Mouse (Mus musculus): Measurements from ENCODE around the gene Ldlrap1. TPM values are rescaled to one million over a fixed set of nuclear protein-coding genes. Genes with fewer than 3 reads are reported as not detected.
A peak's percentile ranks its signal among the peaks of the same experiment; 100 is the strongest.

Gene Ldlrap1
- polyA plus RNA-seq, 1 experiment from 2014 or later, result 15.4 TPM

- ATAC-seq, result no peak
- peaks cover 35% of the 10 kb centered on the region for H3K27me3 ChIP-seq (ENCODE audit: insufficient read depth, low read length)
- WGBS (ENCODE audit: insufficient replicate concordance), result 1% methylated on average over 77 of the region's 90 CpGs
These were observed 64.6 kb downstream of the Ldlrap1 start for GRCm38 (mm10) chr4:134702981-134703834.

GRCm38 (mm10) chr4:134701934-134702333 lies 65.9 kb downstream of the Ldlrap1 start:
- WGBS (ENCODE audit: insufficient replicate concordance), result 28% methylated on average over 6 of the region's 6 CpGs
- Histone ChIP-seq H3K4me1 (ENCODE audit: insufficient read depth) (peaks cover 21% of the 10 kb centered on the region), H3K9ac (replicated peaks) (peak overlapping the region; percentile 73), H3K27me3 (ENCODE audit: insufficient read depth, low read length) (peaks cover 35% of the 10 kb centered on the region), H3K4me2 (ENCODE audit: low read depth, low read length) (peak overlapping the region; percentile 94), H3K36me3 (replicated peaks; ENCODE audit: insufficient read depth, low read length) (0 out of 2 replicates have a peak, but pooled peaks cover 3% of the 10 kb centered on the region), H3K9me3 (ENCODE audit: low read length) (no peaks in the 10 kb centered on the region), H3K27ac (ENCODE audit: low read depth) (no peak overlapping the region), H3K4me3 (ENCODE audit: low read depth, low read length) (peak overlapping the region; percentile 66)
- TF ChIP-seq EP300 (IDR thresholded peaks at IDR 0.05; ENCODE audit: low read depth) (no peak), CTCF (IDR thresholded peaks at IDR 0.05; ENCODE audit: low read depth) (peak; percentile 91)
- DNase-seq, result peak; percentile 71
- no peak for ATAC-seq

More at GRCm38 (mm10) chr4:134702981-134703834, 64.6 kb downstream of the Ldlrap1 start:
- no peak for TF ChIP-seq CTCF (IDR thresholded peaks at IDR 0.05; ENCODE audit: low read depth)
- no peak for TF ChIP-seq EP300 (IDR thresholded peaks at IDR 0.05; ENCODE audit: low read depth)
- Histone ChIP-seq H3K4me1 (ENCODE audit: insufficient read depth) (peaks cover 21% of the 10 kb centered on the region), H3K9ac (replicated peaks) (peak overlapping the region; percentile 73), H3K36me3 (replicated peaks; ENCODE audit: insufficient read depth, low read length) (0 out of 2 replicates have a peak, but pooled peaks cover 3% of the 10 kb centered on the region), H3K27ac (ENCODE audit: low read depth) (peak overlapping the region; percentile 79), H3K9me3 (ENCODE audit: low read length) (no peaks in the 10 kb centered on the region), H3K4me3 (ENCODE audit: low read depth, low read length) (peak overlapping the region; percentile 66), H3K4me2 (ENCODE audit: low read depth, low read length) (peak overlapping the region; percentile 94)
- peak; percentile 56 for DNase-seq

GRCm38 (mm10) chr4:134700911-134701310 lies 66.9 kb downstream of the Ldlrap1 start:
- H3K9ac ChIP-seq (replicated peaks), result no peak overlapping the region
- no peaks in the 10 kb centered on the region for H3K9me3 ChIP-seq (ENCODE audit: low read length)
- DNase-seq (no peak), ATAC-seq (no peak)
- peaks cover 21% of the 10 kb centered on the region for H3K4me1 ChIP-seq (ENCODE audit: insufficient read depth)
- TF ChIP-seq EP300 (IDR thresholded peaks at IDR 0.05; ENCODE audit: low read depth) (no peak), CTCF (IDR thresholded peaks at IDR 0.05; ENCODE audit: low read depth) (no peak)
- 0 out of 2 replicates have a peak, but pooled peaks cover 3% of the 10 kb centered on the region for H3K36me3 ChIP-seq (replicated peaks; ENCODE audit: insufficient read depth, low read length)
- H3K4me2 ChIP-seq (ENCODE audit: low read depth, low read length), result no peak overlapping the region
- H3K27ac ChIP-seq (ENCODE audit: low read depth), result no peak overlapping the region
- no peak overlapping the region for H3K4me3 ChIP-seq (ENCODE audit: low read depth, low read length)
- peaks cover 35% of the 10 kb centered on the region for H3K27me3 ChIP-seq (ENCODE audit: insufficient read depth, low read length)
- WGBS (ENCODE audit: insufficient replicate concordance), result 79% methylated on average over 2 of the region's 2 CpGs

GRCm38 (mm10) chr4:134693202-134693940 lies 74.5 kb downstream of the Ldlrap1 start:
- ATAC-seq, result no peak
- 67% methylated on average over 9 of the region's 9 CpGs for WGBS (ENCODE audit: insufficient replicate concordance)
- H3K36me3 ChIP-seq (replicated peaks; ENCODE audit: insufficient read depth, low read length), result no peaks in the 10 kb centered on the region
- no peak overlapping the region for H3K4me3 ChIP-seq (ENCODE audit: low read depth, low read length)
- no peak overlapping the region for H3K4me2 ChIP-seq (ENCODE audit: low read depth, low read length)
- H3K9me3 ChIP-seq (ENCODE audit: low read length), result 0 out of 2 replicates have a peak, but pooled peaks cover 3% of the 10 kb centered on the region
- H3K27me3 ChIP-seq (ENCODE audit: insufficient read depth, low read length), result no peaks in the 10 kb centered on the region
- H3K27ac ChIP-seq (ENCODE audit: low read depth), result no peak overlapping the region
- no peak for DNase-seq
- no peak overlapping the region for H3K9ac ChIP-seq (replicated peaks)
- TF ChIP-seq EP300 (IDR thresholded peaks at IDR 0.05; ENCODE audit: low read depth) (no peak), CTCF (IDR thresholded peaks at IDR 0.05; ENCODE audit: low read depth) (no peak)
- H3K4me1 ChIP-seq (ENCODE audit: insufficient read depth), result no peaks in the 10 kb centered on the region

- 83% methylated on average over 1 of the region's 1 CpGs for WGBS (ENCODE audit: insufficient replicate concordance)
- no peak overlapping the region for H3K4me3 ChIP-seq (ENCODE audit: low read depth, low read length)
- no peak overlapping the region for H3K9ac ChIP-seq (replicated peaks)
- no peaks in the 10 kb centered on the region for H3K27me3 ChIP-seq (ENCODE audit: insufficient read depth, low read length)
- H3K27ac ChIP-seq (ENCODE audit: low read depth), result no peak overlapping the region
- no peaks in the 10 kb centered on the region for H3K36me3 ChIP-seq (replicated peaks; ENCODE audit: insufficient read depth, low read length)
- 0 out of 2 replicates have a peak, but pooled peaks cover 3% of the 10 kb centered on the region for H3K9me3 ChIP-seq (ENCODE audit: low read length)
- DNase-seq (no peak), ATAC-seq (no peak)
- no peak overlapping the region for H3K4me2 ChIP-seq (ENCODE audit: low read depth, low read length)
- no peaks in the 10 kb centered on the region for H3K4me1 ChIP-seq (ENCODE audit: insufficient read depth)
- TF ChIP-seq CTCF (IDR thresholded peaks at IDR 0.05; ENCODE audit: low read depth) (peak; percentile 28; the same call in 1 of the 2 replicates), EP300 (IDR thresholded peaks at IDR 0.05; ENCODE audit: low read depth) (no peak)
These were observed 75.4 kb downstream of the Ldlrap1 start for GRCm38 (mm10) chr4:134692388-134692787.

Other genes starting within 250 kb of the Ldlrap1 start
- 56.9 and 60.3 TPM in 2 replicates for gene Mtfr1l, start 232.6 kb downstream of the Ldlrap1 start, polyA plus RNA-seq (2015; fragmentation: Nextera tagmentation; extraction: Ambion mirVana)
- 2.8 TPM in 2 replicates for gene Selenon, start 215.9 kb downstream of the Ldlrap1 start, polyA plus RNA-seq (2015; fragmentation: Nextera tagmentation; extraction: Ambion mirVana)
- gene Man1c1, start 63.7 kb downstream of the Ldlrap1 start, polyA plus RNA-seq (2015; fragmentation: Nextera tagmentation; extraction: Ambion mirVana), result 1.5 and 1.7 TPM in 2 replicates
- 13.6 and 14.6 TPM in 2 replicates for gene Maco1, start 85.3 kb upstream of the Ldlrap1 start, polyA plus RNA-seq (2015; fragmentation: Nextera tagmentation; extraction: Ambion mirVana)
- 207 and 214 TPM in 2 replicates for gene Rhd, start 96.5 kb upstream of the Ldlrap1 start, polyA plus RNA-seq (2015; fragmentation: Nextera tagmentation; extraction: Ambion mirVana)
- gene Tmem50a, start 147.0 kb upstream of the Ldlrap1 start, polyA plus RNA-seq (2015; fragmentation: Nextera tagmentation; extraction: Ambion mirVana), result 87.6 and 88.5 TPM in 2 replicates
- 185 and 225 TPM in 2 replicates for gene Rsrp1, start 155.6 kb upstream of the Ldlrap1 start, polyA plus RNA-seq (2015; fragmentation: Nextera tagmentation; extraction: Ambion mirVana)
- 46.9 and 52.9 TPM in 2 replicates for gene Syf2, start 162.9 kb upstream of the Ldlrap1 start, polyA plus RNA-seq (2015; fragmentation: Nextera tagmentation; extraction: Ambion mirVana)

All from liver, postnatal 0 days (tissue).